Mouse (Mus musculus) adrenal gland, postnatal 25 days (tissue): ENCODE measurements around the gene Ube2g1. TPM values are rescaled to one million over a fixed set of nuclear protein-coding genes. Genes with fewer than 3 reads are reported as not detected.
"Not testable (repeated sequence)": the region's sequence is repeated elsewhere in the genome, so short reads cannot be mapped to it uniquely, and the experiment has no call there.

ENCODE experiments used
- DNase-seq: peaks from one replicate; pipeline ENCODE4 v3.0.0; 2021; ENCODE audit warnings: mixed read lengths
- microRNA-seq, 2 experiments: library from miRNA; unstranded; fragments of <30 nt; microRNA quantifications; one replicate each; pipeline ENCODE4 v1.2.0; 2021
- total RNA-seq: library from RNA; stranded (reverse); gene quantifications from 2 replicates; pipeline ENCODE4 v1.2.3, GENCODE M21; 2021

The Ube2g1 gene
- total RNA-seq, 1 experiment from 2014 or later: 47.8 TPM

GRCm38 (mm10) chr11:72695025-72695424 is 87.9 kb downstream of the Ube2g1 start:
- DNase-seq: no peak

GRCm38 (mm10) chr11:72696368-72696971 is 89.4 kb downstream of the Ube2g1 start:
- no peak for DNase-seq

- DNase-seq: no peak
Observed at GRCm38 (mm10) chr11:72697323-72697722, 90.2 kb downstream of the Ube2g1 start.

GRCm38 (mm10) chr11:72705111-72705510 is 98.0 kb downstream of the Ube2g1 start:
- not testable (repeated sequence) for DNase-seq

GRCm38 (mm10) chr11:72712721-72713120 is 105.6 kb downstream of the Ube2g1 start:
- peak; percentile 9 for DNase-seq

GRCm38 (mm10) chr11:72718161-72718560 is 111.1 kb downstream of the Ube2g1 start:
- DNase-seq: no peak

GRCm38 (mm10) chr11:72723165-72723564 is 116.1 kb downstream of the Ube2g1 start:
- no peak for DNase-seq

- no peak for DNase-seq
Observed at GRCm38 (mm10) chr11:72723871-72724270, 116.8 kb downstream of the Ube2g1 start.

- DNase-seq: no peak
Observed at GRCm38 (mm10) chr11:72726023-72726422, 118.9 kb downstream of the Ube2g1 start.

- DNase-seq: no peak
Observed at GRCm38 (mm10) chr11:72733736-72734135, 126.7 kb downstream of the Ube2g1 start.

- no peak for DNase-seq
Observed at GRCm38 (mm10) chr11:72734840-72735518, 127.9 kb downstream of the Ube2g1 start.

GRCm38 (mm10) chr11:72735519-72735860 is 128.4 kb downstream of the Ube2g1 start:
- no peak for DNase-seq

Small RNA genes lying within 50 kb of the gene (microRNA-seq; reads per million reads assigned to microRNA genes)
- 0 reads per million in 2 experiments for gene Gm25678

Other genes starting within 250 kb of the Ube2g1 start
- gene Tekt1, start 244.8 kb upstream of the Ube2g1 start, total RNA-seq: 0.21 TPM in 1 of 2 replicates, not detected in the other
- 2.6 and 2.7 TPM in 2 replicates for gene Smtnl2, start 195.6 kb upstream of the Ube2g1 start, total RNA-seq
- gene Ggt6, start 171.8 kb upstream of the Ube2g1 start, total RNA-seq: 3.7 and 4.4 TPM in 2 replicates
- 83.9 and 101 TPM in 2 replicates for gene Mybbp1a, start 165.9 kb upstream of the Ube2g1 start, total RNA-seq
- gene Spns2, start 117.4 kb upstream of the Ube2g1 start, total RNA-seq: 2.2 and 3.3 TPM in 2 replicates
- 0.24 TPM in 1 of 2 replicates, not detected in the other for gene Spns3, start 56.8 kb upstream of the Ube2g1 start, total RNA-seq
- 42.1 and 49.1 TPM in 2 replicates for gene Ankfy1, start 82.7 kb downstream of the Ube2g1 start, total RNA-seq
- gene Cyb5d2, start 188.9 kb downstream of the Ube2g1 start, total RNA-seq: 21.1 and 23.0 TPM in 2 replicates
- 37.4 and 44.1 TPM in 2 replicates for gene Zzef1, start 188.9 kb downstream of the Ube2g1 start, total RNA-seq